Mouse (Mus musculus) embryonic facial prominence, embryonic 15.5 days (tissue): Measurements from ENCODE around the gene Rab40c. TPM values are rescaled to one million over a fixed set of nuclear protein-coding genes. Genes with fewer than 3 reads are reported as not detected.

Source experiments
- ATAC-seq: fragments of 200-750 bp; cut with Nextera tagmentation; 2 replicates; pipeline ENCODE4 v1.8.0; 2017; ENCODE audit warnings: low read depth, moderate TSS enrichment; ENCODE audit not compliant: insufficient number of reproducible peaks, low FRiP score, low TSS enrichment
- H3K27ac ChIP-seq: fragments of 300-500 bp; sonication (generic); replicated peaks from 2 replicates; pipeline ENCODE4 v1.5.1; 2015; ENCODE audit warnings: mild to moderate bottlenecking, inconsistent platforms
- H3K27me3 ChIP-seq: fragments of 300-500 bp; sonication (generic); 2 replicates; pipeline ENCODE4 v1.6.1; 2015; ENCODE audit warnings: inconsistent platforms
- H3K36me3 ChIP-seq: fragments of 300-500 bp; sonication (generic); 2 replicates; pipeline ENCODE4 v1.6.1; 2015; ENCODE audit warnings: mild to moderate bottlenecking, inconsistent platforms
- H3K4me1 ChIP-seq: fragments of 300-500 bp; sonication (generic); 2 replicates; pipeline ENCODE4 v1.6.1; 2015; ENCODE audit warnings: inconsistent platforms
- H3K4me2 ChIP-seq: fragments of 300-500 bp; sonication (generic); replicated peaks from 2 replicates; pipeline ENCODE4 v1.6.1; 2015; ENCODE audit warnings: mild to moderate bottlenecking, inconsistent platforms
- H3K4me3 ChIP-seq: fragments of 300-500 bp; sonication (generic); replicated peaks from 2 replicates; pipeline ENCODE4 v1.5.1; 2015; ENCODE audit warnings: mild to moderate bottlenecking, inconsistent platforms
- H3K9ac ChIP-seq: fragments of 300-500 bp; sonication (generic); 2 replicates; pipeline ENCODE4 v1.6.1; 2015; ENCODE audit warnings: inconsistent platforms
- H3K9me3 ChIP-seq: fragments of 300-500 bp; sonication (generic); replicated peaks from 2 replicates; pipeline ENCODE4 v1.6.1; 2016; ENCODE audit warnings: inconsistent platforms
- WGBS: fragments of 180-500 bp; shearing (Covaris S2); methylation state at CpG from one replicate; pipeline ENCODE4 v1.1.7; 2015; 5-methylcytosine and 5-hydroxymethylcytosine counted together
- polyA plus RNA-seq: library from polyadenylated mRNA; unstranded; fragments of >200 nt; fragmentation: Nextera tagmentation; extraction: Ambion mirVana; gene quantifications from 2 replicates; pipeline ENCODE4 v1.2.1, GENCODE M21; 2015

The Rab40c gene
- polyA plus RNA-seq, 1 experiment from 2014 or later = 38.9 TPM

DNA sequence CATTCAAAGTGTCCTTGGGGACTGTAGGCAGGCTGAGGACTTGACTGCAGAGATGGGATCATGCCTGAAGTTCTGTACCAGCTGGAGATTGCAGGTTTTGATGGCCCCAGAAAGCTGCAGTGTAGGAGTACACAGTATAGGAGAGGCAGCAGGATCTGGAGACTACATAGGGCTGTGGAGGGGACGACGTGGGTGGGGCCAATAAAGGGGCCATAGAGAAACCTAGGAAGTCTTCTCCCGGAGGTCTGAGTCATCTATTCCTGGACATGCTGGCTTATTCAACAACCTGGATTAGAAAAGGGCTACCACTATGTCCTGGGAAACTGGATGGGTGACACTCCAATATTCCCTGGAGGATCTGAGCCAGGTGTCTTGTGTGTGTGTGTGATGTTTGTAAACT lies 36.2 kb upstream of the Rab40c start:
- Histone ChIP-seq H3K4me1 (peaks cover 15% of the 10 kb centered on the region), H3K9me3 (no peaks in the 10 kb centered on the region), H3K27ac (no peak overlapping the region), H3K4me3 (no peak overlapping the region), H3K9ac (no peak overlapping the region), H3K36me3 (peaks cover 32% of the 10 kb centered on the region), H3K27me3 (peaks cover 30% of the 10 kb centered on the region), H3K4me2 (no peak overlapping the region)
- WGBS = 55% methylated on average over 3 of the region's 3 CpGs
- ATAC-seq = no peak

DNA sequence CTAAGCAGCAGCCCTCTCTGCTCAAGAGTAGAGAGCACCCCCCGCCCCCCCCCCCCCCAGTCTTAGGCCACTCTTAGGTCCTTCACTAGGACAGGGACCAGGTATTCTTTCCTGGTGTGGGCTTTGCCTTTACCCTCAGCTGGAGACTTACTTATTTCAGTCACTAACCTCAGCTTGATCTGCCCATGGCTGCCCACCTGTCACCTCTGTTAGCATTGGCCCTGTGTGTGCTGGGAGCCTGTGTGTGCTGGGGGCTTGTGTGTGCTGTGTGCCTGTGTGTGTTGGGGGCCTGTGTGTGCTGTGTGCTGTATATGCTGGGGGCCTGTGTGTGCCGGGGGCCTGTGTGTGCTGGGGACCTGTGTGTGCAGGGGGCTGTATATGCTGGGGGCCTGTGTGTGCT lies 35.1 kb upstream of the Rab40c start:
- H3K4me1 ChIP-seq = peaks cover 15% of the 10 kb centered on the region
- H3K9me3 ChIP-seq = no peaks in the 10 kb centered on the region
- H3K4me2 ChIP-seq = no peak overlapping the region
- no peak overlapping the region for H3K4me3 ChIP-seq
- H3K36me3 ChIP-seq = peaks cover 22% of the 10 kb centered on the region
- ATAC-seq = no peak
- WGBS = 90% methylated on average over 1 of the region's 2 CpGs
- peaks cover 41% of the 10 kb centered on the region for H3K27me3 ChIP-seq
- H3K27ac ChIP-seq = no peak overlapping the region
- H3K9ac ChIP-seq = no peak overlapping the region

DNA sequence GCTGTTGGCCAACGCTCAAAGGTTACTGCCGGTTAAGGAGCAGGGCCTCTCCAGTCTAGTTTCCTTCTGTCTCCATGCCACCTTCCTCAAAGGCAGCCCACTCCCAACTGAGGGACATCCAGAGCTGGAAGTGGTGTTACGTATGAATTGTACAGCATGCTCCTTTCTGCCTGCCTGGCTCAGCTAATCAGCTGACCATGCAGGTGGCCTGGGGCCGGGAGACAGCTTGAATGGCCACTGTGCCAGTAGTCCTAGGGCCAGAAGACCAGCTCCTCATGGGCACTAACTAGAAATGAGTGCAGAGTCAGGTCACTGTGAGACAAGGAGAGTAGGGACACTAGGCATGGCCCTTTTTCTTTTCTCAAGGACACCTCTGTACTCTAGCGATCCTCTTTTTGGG lies 33.6 kb upstream of the Rab40c start:
- H3K4me2 ChIP-seq = no peak overlapping the region
- no peak overlapping the region for H3K27ac ChIP-seq
- peaks cover 43% of the 10 kb centered on the region for H3K27me3 ChIP-seq
- H3K4me1 ChIP-seq = peaks cover 15% of the 10 kb centered on the region
- ATAC-seq = no peak
- no peaks in the 10 kb centered on the region for H3K9me3 ChIP-seq
- 76% methylated on average over 5 of the region's 5 CpGs for WGBS
- no peak overlapping the region for H3K9ac ChIP-seq
- peaks cover 8% of the 10 kb centered on the region; the same call in 1 of the 2 replicates for H3K36me3 ChIP-seq
- no peak overlapping the region for H3K4me3 ChIP-seq

- Histone ChIP-seq H3K4me2 (peak within 1 kb of the TSS; percentile 80), H3K9me3 (no peaks in the 10 kb centered on the region), H3K36me3 (no peaks in the 10 kb centered on the region), H3K4me3 (peak within 1 kb of the TSS; percentile 42), H3K9ac (peak within 1 kb of the TSS; percentile 10; the same call in 1 of the 2 replicates), H3K4me1 (peaks cover 15% of the 10 kb centered on the region), H3K27ac (no peak within 1 kb of the TSS), H3K27me3 (peaks cover 43% of the 10 kb centered on the region)
- WGBS = 1% methylated on average over 58 of the region's 58 CpGs
- no peak for ATAC-seq
Measured at GRCm38 (mm10) chr17:25951803-25952623, 32.5 kb upstream of the Rab40c start, which contains the start of gene A930017K11Rik. Gene A930017K11Rik, minus strand, starts transcription at chr17:25952565.

DNA sequence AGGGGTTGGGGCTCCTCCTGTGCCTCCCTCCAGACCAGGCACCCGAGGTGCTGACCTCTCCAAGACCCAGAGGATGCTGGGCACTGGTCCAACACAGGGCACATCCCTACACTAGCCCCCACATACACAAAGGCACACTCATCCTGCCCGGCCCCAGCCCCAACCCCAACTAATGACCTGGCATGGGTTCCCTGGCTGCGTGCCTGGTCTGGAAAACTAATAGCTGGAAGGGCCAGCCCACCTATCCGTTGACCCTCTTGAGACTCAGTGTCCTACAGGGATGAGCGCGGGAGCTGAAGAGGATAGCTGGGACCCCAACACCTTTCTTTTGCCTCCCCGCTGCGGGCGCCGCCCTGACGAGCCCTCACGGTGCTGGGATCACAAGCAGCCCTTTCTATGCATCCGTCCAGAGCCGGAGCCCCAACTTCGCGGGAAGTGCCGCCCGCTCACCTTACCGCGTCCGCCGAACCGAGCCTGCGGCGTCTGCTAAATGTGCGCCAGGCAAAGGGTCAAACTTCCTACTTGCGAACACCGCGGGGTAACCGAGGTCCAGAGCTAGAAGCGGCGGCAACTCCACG lies 31.8 kb upstream of the Rab40c start:
- Histone ChIP-seq H3K36me3 (no peaks in the 10 kb centered on the region), H3K27me3 (peaks cover 43% of the 10 kb centered on the region)

DNA sequence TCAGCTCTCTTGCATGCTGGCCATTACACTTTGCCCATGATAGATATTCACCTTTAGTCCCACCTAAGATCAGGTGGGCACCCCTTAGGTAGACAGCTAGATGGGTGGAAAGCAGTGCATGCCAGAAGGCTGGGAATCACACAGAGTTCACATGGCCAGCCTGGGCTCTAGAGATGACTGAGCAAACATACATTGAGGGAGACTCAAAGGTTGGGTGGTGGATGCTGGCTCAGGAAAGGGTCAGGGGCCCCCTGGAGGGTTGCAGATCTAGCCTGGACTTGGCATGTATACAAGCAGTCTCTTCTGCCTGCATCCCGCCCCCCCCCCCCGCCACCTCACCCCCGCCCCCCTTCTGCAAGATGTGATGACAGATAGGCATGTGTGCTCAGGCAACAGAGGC lies 31.2 kb upstream of the Rab40c start:
- Histone ChIP-seq H3K27ac (no peak overlapping the region), H3K9ac (no peak overlapping the region), H3K9me3 (no peaks in the 10 kb centered on the region), H3K27me3 (peaks cover 43% of the 10 kb centered on the region), H3K36me3 (no peaks in the 10 kb centered on the region), H3K4me2 (no peak overlapping the region), H3K4me3 (no peak overlapping the region), H3K4me1 (peaks cover 15% of the 10 kb centered on the region)
- WGBS = 7% methylated on average over 3 of the region's 3 CpGs
- no peak for ATAC-seq

More for the DNA sequence above, 31.8 kb upstream of the Rab40c start:
- Histone ChIP-seq H3K4me3 (peak overlapping the region; percentile 42), H3K4me2 (peak overlapping the region; percentile 80), H3K4me1 (peaks cover 15% of the 10 kb centered on the region), H3K9me3 (no peaks in the 10 kb centered on the region), H3K27ac (no peak overlapping the region), H3K9ac (peak overlapping the region; percentile 10; the same call in 1 of the 2 replicates)
- ATAC-seq = no peak
- under 1% methylated on average over 33 of the region's 33 CpGs for WGBS

GRCm38 (mm10) chr17:25949981-25950380 lies 30.5 kb upstream of the Rab40c start:
- peaks cover 43% of the 10 kb centered on the region for H3K27me3 ChIP-seq
- no peak overlapping the region for H3K9ac ChIP-seq
- no peak for ATAC-seq

DNA sequence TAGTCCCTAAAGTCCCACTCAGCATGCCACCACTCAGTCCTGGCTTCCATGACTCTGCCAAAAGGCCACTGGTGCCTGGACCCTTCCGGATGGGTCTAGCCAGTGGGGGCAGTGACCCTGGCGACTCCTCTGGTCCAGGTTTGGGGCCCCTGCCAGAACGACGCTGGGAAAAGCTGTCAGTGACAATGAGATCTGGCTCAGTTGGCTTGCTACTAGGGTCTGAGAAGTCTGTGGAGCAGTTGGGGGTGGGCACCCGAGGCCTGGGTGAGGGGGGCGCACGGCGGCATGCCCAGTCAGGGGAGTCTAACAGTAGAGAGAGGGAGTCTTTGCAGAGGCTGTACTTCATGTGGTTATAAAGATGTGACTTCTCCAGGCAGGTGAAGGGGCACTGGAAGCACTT lies 28.5 kb upstream of the Rab40c start:
- Histone ChIP-seq H3K4me2 (no peak overlapping the region), H3K4me3 (no peak overlapping the region), H3K27me3 (peaks cover 36% of the 10 kb centered on the region), H3K27ac (no peak overlapping the region), H3K36me3 (no peaks in the 10 kb centered on the region), H3K4me1 (peaks cover 15% of the 10 kb centered on the region), H3K9me3 (no peaks in the 10 kb centered on the region), H3K9ac (no peak overlapping the region)
- no peak for ATAC-seq
- WGBS = 78% methylated on average over 8 of the region's 8 CpGs

More at GRCm38 (mm10) chr17:25949981-25950380, 30.5 kb upstream of the Rab40c start:
- Histone ChIP-seq H3K4me2 (no peak overlapping the region), H3K4me3 (no peak overlapping the region), H3K27ac (no peak overlapping the region), H3K4me1 (peaks cover 15% of the 10 kb centered on the region), H3K9me3 (no peaks in the 10 kb centered on the region), H3K36me3 (no peaks in the 10 kb centered on the region)
- WGBS = 80% methylated on average over 5 of the region's 5 CpGs

GRCm38 (mm10) chr17:25947576-25947975 lies 28.0 kb upstream of the Rab40c start:
- no peak overlapping the region for H3K4me2 ChIP-seq
- no peak for ATAC-seq
- H3K9ac ChIP-seq = no peak overlapping the region
- H3K9me3 ChIP-seq = no peaks in the 10 kb centered on the region
- H3K36me3 ChIP-seq = no peaks in the 10 kb centered on the region
- WGBS = 88% methylated on average over 4 of the region's 4 CpGs
- H3K4me1 ChIP-seq = peaks cover 17% of the 10 kb centered on the region
- no peak overlapping the region for H3K27ac ChIP-seq
- H3K27me3 ChIP-seq = peaks cover 31% of the 10 kb centered on the region
- H3K4me3 ChIP-seq = no peak overlapping the region

- peaks cover 19% of the 10 kb centered on the region for H3K4me1 ChIP-seq
- H3K9me3 ChIP-seq = no peaks in the 10 kb centered on the region
- no peak overlapping the region for H3K9ac ChIP-seq
- no peak overlapping the region for H3K4me2 ChIP-seq
- no peaks in the 10 kb centered on the region for H3K36me3 ChIP-seq
- WGBS = 74% methylated on average over 8 of the region's 8 CpGs
- no peak overlapping the region for H3K27ac ChIP-seq
- no peak for ATAC-seq
- no peak overlapping the region for H3K4me3 ChIP-seq
- peaks cover 24% of the 10 kb centered on the region for H3K27me3 ChIP-seq
Measured at GRCm38 (mm10) chr17:25946891-25947290, 27.4 kb upstream of the Rab40c start.

- ATAC-seq = no peak
- Histone ChIP-seq H3K36me3 (no peaks in the 10 kb centered on the region), H3K27me3 (peaks cover 19% of the 10 kb centered on the region), H3K4me3 (no peak overlapping the region), H3K4me1 (peaks cover 14% of the 10 kb centered on the region), H3K9me3 (no peaks in the 10 kb centered on the region), H3K27ac (no peak overlapping the region), H3K4me2 (no peak overlapping the region), H3K9ac (no peak overlapping the region)
- WGBS = 77% methylated on average over 7 of the region's 7 CpGs
Measured at GRCm38 (mm10) chr17:25946349-25946748, 26.8 kb upstream of the Rab40c start.
